Mouse (Mus musculus) myocyte (in vitro differentiated cells): ENCODE data around the gene 6430628N08Rik.

Experiments used
- CEBPB ChIP-seq: IDR thresholded peaks from 2 replicates; pipeline ENCODE4 v1.6.1; 2011; ENCODE audit warnings: mild to moderate bottlenecking, moderate library complexity; ENCODE audit not compliant: poor library complexity, insufficient read depth, severe bottlenecking
- POLR2A ChIP-seq: IDR thresholded peaks from one replicate; pipeline ENCODE4 v1.6.1; 2011; ENCODE audit warnings: low read depth, mild to moderate bottlenecking, control low read depth, moderate library complexity; ENCODE audit not compliant: insufficient read length

DNA sequence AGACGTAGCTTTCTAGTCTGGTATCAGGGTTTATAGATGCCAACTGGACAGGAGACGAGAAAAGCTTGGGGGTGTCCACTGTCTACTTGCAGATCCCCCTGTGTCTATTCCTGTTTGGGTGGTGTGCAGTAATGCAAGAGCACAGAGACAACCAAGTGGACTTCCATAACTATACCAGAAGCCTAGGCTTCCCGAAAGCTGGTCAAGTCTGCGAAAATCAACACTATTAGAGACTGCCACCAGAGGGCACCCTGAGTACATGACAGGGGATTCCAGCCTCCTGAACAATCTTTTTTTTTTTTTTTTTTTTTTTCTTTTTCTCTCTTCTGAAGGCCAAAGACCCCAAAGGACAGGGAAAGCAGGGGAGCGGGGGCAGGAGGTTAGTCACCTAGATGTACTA, 12.4 kb downstream of the 6430628N08Rik start:
- no peak for TF ChIP-seq POLR2A
- no peak for TF ChIP-seq CEBPB
